Mouse (Mus musculus) ZHBTc4 (cell line): ENCODE results near the gene H2al3.

Source experiments
- DNase-seq: peaks from one replicate; pipeline ENCODE4 v3.0.0-alpha.2; 2011; ENCODE audit warnings: low read depth, low spot score

The H2al3 gene

GRCm38 (mm10) chrX:9849403-9849802, at the start of gene H2al3:
H2al3 (plus strand) TSS chrX:9849703.
- no peak for DNase-seq

GRCm38 (mm10) chrX:9810101-9810500, 39.4 kb upstream of the H2al3 start:
- no peak for DNase-seq

- DNase-seq: no peak
Observed at GRCm38 (mm10) chrX:9812469-9812868, 37.0 kb upstream of the H2al3 start.

- peak; percentile 1 for DNase-seq
Observed at GRCm38 (mm10) chrX:9834779-9835178, 14.7 kb upstream of the H2al3 start.

- no peak for DNase-seq
Observed at GRCm38 (mm10) chrX:9846628-9847027, 2.9 kb upstream of the H2al3 start, which contains the start of gene Hypm. Hypm (plus strand) TSS chrX:9846928.

- DNase-seq: no peak
Observed at GRCm38 (mm10) chrX:9861859-9862258, 12.4 kb downstream of the H2al3 start.

GRCm38 (mm10) chrX:9875519-9875918, 26.0 kb downstream of the H2al3 start:
- no peak for DNase-seq

- no peak for DNase-seq
Observed at GRCm38 (mm10) chrX:9885322-9885721, 35.8 kb downstream of the H2al3 start, which contains the start of gene Sytl5. Sytl5 (plus strand) TSS chrX:9885622.
